Mouse (Mus musculus) megakaryocyte, embryonic 14.5 days (primary cell): ENCODE results near the gene Fam78b.

ENCODE experiments used
- FLI1 ChIP-seq: IDR thresholded peaks from 2 replicates; pipeline ENCODE4 v1.6.1; 2012; ENCODE audit warnings: low read length, inconsistent platforms, mixed read lengths
- GATA1 ChIP-seq: IDR thresholded peaks from 3 replicates; pipeline ENCODE4 v1.6.1; 2012; ENCODE audit warnings: mixed read lengths, low read length, inconsistent platforms, borderline replicate concordance

- no peak for TF ChIP-seq GATA1
- TF ChIP-seq FLI1 = no peak
Measured at GRCm38 (mm10) chr1:167102046-167102445, 100.8 kb downstream of the Fam78b start.
